Mouse (Mus musculus) lung, adult 18-20 months (tissue): ENCODE measurements at regions not wholly inside any gene's neighbourhood (a gene's known extent, or its start where the extent isn't known, plus 50 kb on each side); places are given as distances from the start of the nearest gene placed in this dataset.

Experiments
- DNase-seq, 2 experiments: peaks; one replicate each; pipeline ENCODE4 v3.0.0; 2022; ENCODE audit warnings: mixed read lengths in 2 of 2

DNA sequence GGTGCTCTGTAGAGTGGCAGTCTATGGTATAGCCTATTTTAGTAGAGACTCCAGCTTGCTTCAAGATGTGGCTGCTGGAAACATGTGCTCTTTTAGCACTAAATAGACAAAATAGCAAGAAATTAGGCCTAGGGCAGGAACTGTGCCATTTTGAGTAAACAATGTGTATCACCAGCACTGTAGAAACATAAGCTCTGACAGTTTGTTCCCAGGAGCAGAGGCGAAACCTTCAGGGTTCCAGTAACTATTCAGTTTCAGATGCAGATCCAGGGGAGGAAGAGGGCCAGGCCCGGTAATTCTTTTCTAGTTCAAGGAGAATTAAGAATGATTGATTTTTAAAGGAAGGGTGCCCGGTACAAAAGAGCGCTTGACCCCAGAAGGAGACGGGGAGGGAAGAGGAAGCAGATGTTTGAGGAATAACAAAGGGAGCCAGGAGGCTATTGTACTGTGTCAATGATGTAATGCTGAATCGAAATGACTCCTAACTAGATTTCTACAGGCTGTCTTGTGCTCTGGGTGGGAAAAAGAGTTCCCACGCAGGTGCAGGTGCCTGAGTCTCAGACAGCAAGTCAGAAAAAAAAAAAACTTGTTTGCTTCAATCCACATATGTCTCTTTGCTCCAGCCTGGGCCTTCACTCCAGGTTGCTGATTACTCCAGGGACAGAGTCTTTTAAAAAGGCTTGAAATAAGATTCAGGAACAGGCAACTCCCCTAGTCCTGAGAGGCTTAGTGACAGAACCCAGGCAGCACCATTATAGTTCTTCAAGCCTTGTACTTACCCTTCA lies 57.4 kb upstream of the Tex13c2 start:
- peak in 1 of 2 experiments; percentile 5 for DNase-seq
